Mouse (Mus musculus) fat pad, adult 2 months (tissue): Measurements from ENCODE around the gene Reep1.
"Not testable (repeated sequence)": the region's sequence is repeated elsewhere in the genome, so short reads cannot be mapped to it uniquely, and the experiment has no call there.

Experiments
- DNase-seq: peaks from one replicate; pipeline ENCODE4 v3.0.0-alpha.2; 2011; ENCODE audit warnings: low read depth, low spot score; ENCODE audit errors: extremely low read depth

Reep1 gene

DNA sequence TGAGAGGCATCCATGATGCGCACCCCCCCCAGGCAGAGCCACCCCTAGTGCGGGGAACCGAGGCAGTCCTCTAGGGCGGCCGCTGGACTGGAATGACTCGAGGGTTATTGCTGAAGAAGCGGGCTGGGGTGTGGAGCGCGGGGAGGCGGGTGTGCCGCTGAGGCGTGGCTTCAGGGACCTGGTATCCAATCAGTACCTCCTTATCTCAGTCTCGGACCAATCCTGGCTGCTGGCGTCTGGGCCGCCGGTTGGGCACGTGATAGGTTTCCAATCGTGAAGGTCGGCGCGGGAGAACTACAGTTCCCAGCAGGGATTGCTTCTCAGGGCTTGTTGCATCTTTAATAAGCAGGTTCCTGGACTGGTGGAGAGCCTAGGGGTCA is 124.2 kb downstream of the Reep1 start:
- peak; percentile 75 for DNase-seq

DNA sequence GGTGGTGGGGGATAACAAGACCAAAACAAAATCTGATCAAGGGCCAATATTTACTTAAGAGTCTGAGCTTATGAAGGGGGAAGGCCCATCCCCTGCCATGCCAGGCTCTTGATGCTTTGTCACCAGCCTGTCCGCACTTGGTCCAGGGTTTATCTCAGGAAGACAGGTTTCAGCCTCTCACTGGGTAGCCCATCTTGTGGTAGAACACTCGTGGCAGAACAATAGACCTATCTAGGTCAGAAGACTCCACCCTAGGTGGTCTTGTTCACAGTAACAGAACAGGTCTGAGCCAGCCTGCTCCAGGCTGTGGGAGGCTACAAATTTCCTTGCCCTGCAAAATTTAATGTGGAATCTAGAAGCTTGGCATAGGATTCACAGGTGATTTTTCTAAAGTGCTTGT is 129.4 kb downstream of the Reep1 start:
- no peak for DNase-seq

DNA sequence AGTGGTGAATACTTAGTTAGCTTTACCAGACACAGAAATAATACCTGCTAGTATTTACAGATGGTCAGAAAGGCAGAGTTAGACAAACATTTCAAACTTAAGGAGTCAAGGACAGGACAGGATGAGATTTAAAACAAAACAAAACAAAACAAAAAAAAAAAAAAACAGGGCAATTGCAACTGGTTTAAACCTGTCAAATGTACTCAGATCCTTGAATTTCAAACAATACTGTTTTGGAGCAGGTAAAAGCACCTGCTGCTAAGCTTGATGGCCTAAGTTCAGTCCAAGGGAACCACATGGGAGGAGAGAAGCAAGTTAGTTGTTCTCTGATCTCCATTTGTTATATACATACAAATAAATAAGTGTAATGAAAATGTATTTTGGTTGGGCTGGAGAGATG is 132.5 kb downstream of the Reep1 start:
- no peak for DNase-seq

DNA sequence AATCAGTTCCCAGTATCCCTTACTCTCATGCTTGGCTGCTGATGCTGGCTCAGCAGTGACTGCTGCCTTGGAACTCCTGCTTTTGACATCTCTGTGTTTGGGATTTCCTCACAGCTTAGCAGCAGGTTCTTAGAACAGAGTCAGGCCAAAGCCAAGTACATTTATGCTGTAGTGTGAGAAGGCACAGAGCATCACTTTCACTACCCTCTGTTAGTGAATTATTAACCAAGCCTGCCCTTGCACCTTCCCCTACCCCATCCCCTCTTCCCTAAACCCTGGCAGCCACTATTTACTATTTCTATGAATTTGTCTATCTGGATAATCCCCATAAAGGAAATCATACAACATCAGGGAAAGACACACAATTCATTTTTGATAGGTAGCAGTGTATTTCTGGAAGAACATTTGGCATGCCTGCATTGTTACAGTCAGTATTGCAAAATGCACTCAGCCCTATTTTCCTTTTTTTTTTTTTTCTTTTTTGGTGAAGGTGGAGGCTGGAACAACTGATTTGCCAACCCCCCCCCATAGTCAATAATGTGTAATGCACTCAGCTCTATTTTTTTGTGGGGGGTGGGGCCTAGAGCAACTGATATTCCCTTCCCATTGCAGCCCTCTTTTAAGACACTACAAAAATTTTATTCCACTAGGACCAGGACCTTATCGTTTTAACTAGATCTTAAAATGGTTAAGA is 133.4 kb downstream of the Reep1 start:
- DNase-seq, result no peak

DNA sequence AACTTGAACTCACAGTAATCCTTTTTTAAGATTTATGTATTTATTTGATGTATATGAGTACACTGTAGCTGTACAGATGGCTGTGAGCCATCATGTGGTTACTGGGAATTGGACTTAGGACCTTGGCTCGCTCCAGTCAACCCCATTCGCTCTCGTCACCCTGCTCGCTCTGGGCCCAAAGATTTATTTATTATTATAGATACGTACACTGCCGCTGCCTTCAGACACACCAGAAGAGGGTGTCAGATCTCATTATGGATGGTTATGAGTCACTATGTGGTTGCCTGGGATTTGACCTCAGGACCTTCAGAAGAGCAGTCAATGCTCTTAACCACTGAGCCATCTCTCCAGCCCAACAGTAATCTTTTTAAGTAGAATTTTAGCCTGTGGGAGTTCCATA is 139.5 kb downstream of the Reep1 start:
- not testable (repeated sequence) for DNase-seq
